Mouse (Mus musculus): ENCODE data around the gene Tia1.

- TF ChIP-seq CTCF (IDR thresholded peaks at IDR 0.05; ENCODE audit: borderline replicate concordance, extremely low read depth, insufficient read depth, insufficient read length) = peak; percentile 15; the same call in 1 of the 2 replicates
- TF ChIP-seq POLR2A (IDR thresholded peaks at IDR 0.05; ENCODE audit: borderline replicate concordance, extremely low read depth, insufficient read depth, insufficient read length, poor library complexity, severe bottlenecking) = no peak
Measured at GRCm38 (mm10) chr6:86393187-86393586, 10.8 kb upstream of the Tia1 start.

Measured in brain, embryonic 14.5 days (tissue).